8 mouse cellular contexts compared by ENCODE assay signal in genomic region chr10:95417496-95418236, GRCm38 (mm10). TPM values are rescaled to one million over a fixed set of nuclear protein-coding genes. Genes with fewer than 3 reads are reported as not detected.
A peak's percentile ranks its signal among the peaks of the same experiment; 100 is the strongest.
DNase-seq lines count a peak whose midpoint lies in the region; ATAC-seq and TF ChIP-seq lines count a peak whose summit lies in the region.

No protein-coding gene starts in this region.

- peak overlapping the region; percentile 98 for H3K4me2 ChIP-seq in heart, embryonic 15.5 days
- H3K4me2 ChIP-seq in neural tube, embryonic 15.5 days: peak overlapping the region; percentile 97

- H3K27me3 ChIP-seq in heart, embryonic 15.5 days: peaks cover 2% of the 10 kb centered on the region
- no peaks in the 10 kb centered on the region for H3K27me3 ChIP-seq in neural tube, embryonic 15.5 days (replicated peaks)
- peaks cover 23% of the 10 kb centered on the region for H3K27me3 ChIP-seq in thymus, adult 2 months (ENCODE audit: control insufficient read depth, insufficient read depth, low read length)

- peak; percentile 71 for DNase-seq in CD4-positive, CD25-positive, alpha-beta regulatory T cell, adult 2 months (ENCODE audit: low read depth, low spot score)
- DNase-seq in brain, adult 2 months (ENCODE audit: low read depth, low spot score): peak; percentile 77
- DNase-seq in fibroblast of lung, adult 2 months (ENCODE audit: low read depth): peak; percentile 42
- DNase-seq in kidney, postnatal 14 days: peak; percentile 82
- peak; percentile 78 for DNase-seq in lung, adult 2 months
- peak; percentile 31 for DNase-seq in thymus, adult 2 months

- no peaks in the 10 kb centered on the region for H3K9me3 ChIP-seq in heart, embryonic 15.5 days (replicated peaks)
- no peaks in the 10 kb centered on the region for H3K9me3 ChIP-seq in neural tube, embryonic 15.5 days (replicated peaks)

- TF ChIP-seq CTCF in lung, adult 2 months (IDR thresholded peaks at IDR 0.05; ENCODE audit: insufficient read depth, low read length): peak; percentile 74
- TF ChIP-seq CTCF in thymus, adult 2 months (IDR thresholded peaks at IDR 0.05; ENCODE audit: borderline replicate concordance, control insufficient read depth, extremely low read depth, insufficient read depth, low read length, poor library complexity): no peak

- 1% methylated on average over 25 of the region's 25 CpGs for WGBS in heart, embryonic 15.5 days
- 2% methylated on average over 25 of the region's 25 CpGs for WGBS in lung, adult 2 months
- WGBS in neural tube, embryonic 15.5 days: under 1% methylated on average over 25 of the region's 25 CpGs
- 2% methylated on average over 25 of the region's 25 CpGs for WGBS in thymus, adult 2 months

- TF ChIP-seq POLR2A in lung, adult 2 months (IDR thresholded peaks at IDR 0.05; ENCODE audit: borderline replicate concordance, extremely low read depth, low read depth, low read length): no peak
- no peak for TF ChIP-seq POLR2A in thymus, adult 2 months (IDR thresholded peaks at IDR 0.05; ENCODE audit: control insufficient read depth, extremely low read depth, insufficient read depth, low read length, poor library complexity)

- H3K36me3 ChIP-seq in heart, embryonic 15.5 days: no peaks in the 10 kb centered on the region
- no peaks in the 10 kb centered on the region for H3K36me3 ChIP-seq in neural tube, embryonic 15.5 days
- no peaks in the 10 kb centered on the region for H3K36me3 ChIP-seq in thymus, adult 2 months (ENCODE audit: control insufficient read depth, insufficient read depth, low read length)

- H3K4me1 ChIP-seq in heart, embryonic 15.5 days (replicated peaks): peaks cover 25% of the 10 kb centered on the region
- peaks cover 3% of the 10 kb centered on the region; the same call in 1 of the 2 replicates for H3K4me1 ChIP-seq in lung, adult 2 months (ENCODE audit: control insufficient read depth, insufficient read depth, low read length)
- peaks cover 32% of the 10 kb centered on the region for H3K4me1 ChIP-seq in neural tube, embryonic 15.5 days
- H3K4me1 ChIP-seq in thymus, adult 2 months (replicated peaks; ENCODE audit: control insufficient read depth, insufficient read depth, low read length): peaks cover 28% of the 10 kb centered on the region

- H3K9ac ChIP-seq in heart, embryonic 15.5 days: peak overlapping the region; percentile 59
- peak overlapping the region; percentile 54 for H3K9ac ChIP-seq in neural tube, embryonic 15.5 days (replicated peaks)

- H3K4me3 ChIP-seq in heart, embryonic 15.5 days: peak overlapping the region; percentile 87
- H3K4me3 ChIP-seq in lung, adult 2 months (replicated peaks; ENCODE audit: extremely low read depth, low read depth, low read length): peak overlapping the region; percentile 58
- H3K4me3 ChIP-seq in neural tube, embryonic 15.5 days (replicated peaks): peak overlapping the region; percentile 90
- peak overlapping the region; percentile 48 for H3K4me3 ChIP-seq in thymus, adult 2 months (ENCODE audit: control insufficient read depth, insufficient read depth, low read length)

- peak overlapping the region; percentile 72 for H3K27ac ChIP-seq in heart, embryonic 15.5 days
- peak overlapping the region; percentile 93 for H3K27ac ChIP-seq in neural tube, embryonic 15.5 days (replicated peaks)
- H3K27ac ChIP-seq in thymus, adult 2 months (ENCODE audit: control insufficient read depth, insufficient read depth, low read length): no peak overlapping the region

- no peak for ATAC-seq in heart, embryonic 15.5 days (replicated peaks; ENCODE audit: insufficient number of reproducible peaks, insufficient read depth, low FRiP score, low read depth)
- ATAC-seq in neural tube, embryonic 15.5 days (ENCODE audit: low FRiP score): no peak

RNA-seq across cellular contexts. Expression of gene Socs2, which starts 0.7 kb away (rescaled TPM):
- polyA plus RNA-seq in heart, embryonic 15.5 days (2015; fragmentation: Nextera tagmentation; extraction: Ambion mirVana): 43.1 and 47.8 TPM in 2 replicates
- polyA plus RNA-seq in lung, adult 2 months (2012; rRNA removed): 83.1 and 140 TPM in 2 replicates
- 106 and 126 TPM in 2 replicates for polyA plus RNA-seq in neural tube, embryonic 15.5 days (2015; fragmentation: Nextera tagmentation; extraction: Ambion mirVana)
- 18.4 and 19.4 TPM in 2 replicates for polyA plus RNA-seq in thymus, adult 2 months (2012; rRNA removed)

Comparison
In these comparisons a context has a peak if more than half of its experiments do, and no peak if none do; other contexts are left out.
1. DNase-seq: peak in every context shown above with its lines; median percentile 82 in kidney, postnatal 14 days; 78 in lung, adult 2 months; 77 in brain, adult 2 months; 71 in CD4-positive, CD25-positive, alpha-beta regulatory T cell, adult 2 months; 42 in fibroblast of lung, adult 2 months; 31 in thymus, adult 2 months.